Mouse (Mus musculus) heart, embryonic 11.5 days (tissue): ENCODE data around the gene Nelfcd. TPM values are rescaled to one million over a fixed set of nuclear protein-coding genes. Genes with fewer than 3 reads are reported as not detected.
A peak's percentile ranks its signal among the peaks of the same experiment; 100 is the strongest.

Experiments used
- ATAC-seq: fragments of 200-750 bp; cut with Nextera tagmentation; replicated peaks from 2 replicates; pipeline ENCODE4 v1.8.0; 2017; ENCODE audit warnings: moderate library complexity; ENCODE audit not compliant: insufficient number of reproducible peaks, low FRiP score, low TSS enrichment
- H3K27ac ChIP-seq: fragments of 300-500 bp; sonication (generic); 2 replicates; pipeline ENCODE4 v1.5.1; 2014; ENCODE audit warnings: mild to moderate bottlenecking, low read depth, low read length
- H3K27me3 ChIP-seq: fragments of 300-500 bp; sonication (generic); 2 replicates; pipeline ENCODE4 v1.6.1; 2014; ENCODE audit warnings: mild to moderate bottlenecking, low read length, mixed read lengths; ENCODE audit not compliant: control insufficient read depth, insufficient read depth
- H3K36me3 ChIP-seq: fragments of 300-500 bp; sonication (generic); 2 replicates; pipeline ENCODE4 v1.6.1; 2014; ENCODE audit warnings: mild to moderate bottlenecking, low read length, moderate library complexity, mixed read lengths; ENCODE audit not compliant: control insufficient read depth, insufficient read depth
- H3K4me1 ChIP-seq: fragments of 300-500 bp; sonication (generic); 2 replicates; pipeline ENCODE4 v1.6.1; 2014; ENCODE audit warnings: low read length; ENCODE audit not compliant: control insufficient read depth, insufficient read depth
- H3K4me2 ChIP-seq: fragments of 300-500 bp; sonication (generic); 2 replicates; pipeline ENCODE4 v1.6.1; 2014; ENCODE audit warnings: mild to moderate bottlenecking, moderate library complexity
- H3K4me3 ChIP-seq: fragments of 300-500 bp; sonication (generic); 2 replicates; pipeline ENCODE4 v1.5.1; 2014; ENCODE audit warnings: low read depth, low read length
- H3K9ac ChIP-seq: fragments of 300-500 bp; sonication (generic); 2 replicates; pipeline ENCODE4 v1.6.1; 2014; ENCODE audit warnings: mild to moderate bottlenecking, low read depth, low read length, moderate library complexity
- H3K9me3 ChIP-seq: fragments of 300-500 bp; sonication (generic); replicated peaks from 2 replicates; pipeline ENCODE4 v1.6.1; 2016; ENCODE audit warnings: low read length; ENCODE audit not compliant: control insufficient read depth
- WGBS: fragments of 180-500 bp; shearing (Covaris S2); extraction: QIAGEN DNeasy Blood & Tissue Kit; methylation state at CpG from one replicate; pipeline ENCODE4 v1.1.7; 2014; ENCODE audit not compliant: insufficient replicate concordance; 5-methylcytosine and 5-hydroxymethylcytosine counted together
- polyA plus RNA-seq: library from polyadenylated mRNA; unstranded; fragments of >200 nt; fragmentation: Nextera tagmentation; extraction: Ambion mirVana; gene quantifications from 2 replicates; pipeline ENCODE4 v1.2.1, GENCODE M21; 2014

The Nelfcd gene
- polyA plus RNA-seq, 1 experiment from 2014 or later = 99.5 TPM

DNA sequence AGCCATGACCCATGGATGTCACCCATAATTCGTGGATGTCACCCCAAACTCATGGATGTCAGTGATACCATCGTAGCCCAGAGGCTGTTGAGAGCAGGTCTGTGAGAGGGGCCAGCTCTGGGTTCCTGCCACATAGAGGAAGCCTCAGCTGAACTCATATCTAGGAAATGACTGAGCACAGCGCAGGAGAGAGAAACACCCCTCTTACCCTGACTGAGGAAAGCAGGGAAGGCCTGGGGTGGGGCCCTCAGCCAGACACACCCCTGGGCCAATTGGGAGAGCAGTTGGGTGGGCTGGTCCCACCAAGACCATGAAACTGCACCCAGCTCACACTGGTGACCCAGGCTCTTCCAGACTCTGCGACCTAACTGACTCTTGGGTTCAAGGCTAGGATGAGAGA is 34.7 kb downstream of the Nelfcd start, which contains the start of gene Tubb1:
Tubb1 (plus strand) TSS at position 343 of the 400 bp plus-strand sequence.
- 53% methylated on average over 4 of the region's 4 CpGs for WGBS
- H3K4me1 ChIP-seq = no peaks in the 10 kb centered on the region
- H3K4me2 ChIP-seq = no peak within 1 kb of the TSS
- no peaks in the 10 kb centered on the region for H3K36me3 ChIP-seq
- H3K27me3 ChIP-seq = no peaks in the 10 kb centered on the region; the same call in 1 of the 2 replicates
- no peak within 1 kb of the TSS for H3K9ac ChIP-seq
- H3K4me3 ChIP-seq = no peak within 1 kb of the TSS
- no peak within 1 kb of the TSS for H3K27ac ChIP-seq
- H3K9me3 ChIP-seq = no peaks in the 10 kb centered on the region
- ATAC-seq = peak; percentile 55; the same call in 1 of the 2 replicates

DNA sequence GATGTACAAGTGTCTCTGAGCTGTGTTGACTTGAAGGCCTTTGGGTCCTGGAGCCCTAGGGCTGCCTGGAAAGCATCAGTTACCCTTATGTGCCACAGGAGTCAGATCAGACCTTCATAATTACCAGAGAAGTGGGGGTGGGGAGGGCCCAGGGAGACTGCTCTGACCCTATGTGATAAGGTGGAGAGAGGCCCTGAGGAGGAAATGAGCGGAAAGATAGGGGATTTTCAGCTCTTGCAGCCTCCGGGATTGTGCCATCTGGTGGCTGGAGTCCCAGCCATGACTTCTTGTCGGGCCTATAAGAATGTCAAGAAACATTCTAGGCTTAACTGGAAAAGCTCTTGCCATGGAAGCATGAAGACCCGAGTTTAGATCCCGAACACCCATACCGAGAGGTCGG is 38.1 kb downstream of the Nelfcd start:
- peak; percentile 77 for ATAC-seq
- peak overlapping the region; percentile 27; the same call in 1 of the 2 replicates for H3K4me2 ChIP-seq
- WGBS = 55% methylated on average over 7 of the region's 7 CpGs

DNA sequence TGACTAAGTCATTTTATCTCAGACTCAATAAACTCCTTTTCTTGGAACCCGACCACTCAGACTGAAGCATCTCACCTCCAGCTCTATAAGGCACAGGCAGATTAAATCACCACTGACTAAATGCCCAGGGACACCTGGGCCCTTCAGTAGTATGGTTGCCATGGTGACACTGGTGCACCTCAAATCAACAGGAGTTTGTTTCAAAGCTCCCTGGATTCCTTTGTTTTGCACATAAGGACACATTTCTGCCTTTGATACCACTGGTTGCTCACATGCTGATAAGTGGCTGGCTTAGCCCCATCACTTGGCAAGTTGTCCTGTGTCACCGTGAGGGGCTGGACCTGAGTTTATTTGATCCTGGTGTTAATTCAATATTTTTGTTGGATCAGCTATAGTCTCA is 43.8 kb downstream of the Nelfcd start:
- Histone ChIP-seq H3K4me2 (no peak overlapping the region), H3K4me3 (no peak overlapping the region), H3K9me3 (no peaks in the 10 kb centered on the region), H3K27me3 (no peaks in the 10 kb centered on the region), H3K36me3 (peaks cover 16% of the 10 kb centered on the region), H3K4me1 (peaks cover 5% of the 10 kb centered on the region), H3K27ac (no peak overlapping the region), H3K9ac (no peak overlapping the region)
- WGBS = 65% methylated on average over 2 of the region's 2 CpGs
- no peak for ATAC-seq

More for the DNA sequence above, 38.1 kb downstream of the Nelfcd start:
- Histone ChIP-seq H3K27ac (peak overlapping the region; percentile 30; the same call in 1 of the 2 replicates), H3K4me3 (no peak overlapping the region), H3K4me1 (no peaks in the 10 kb centered on the region), H3K27me3 (no peaks in the 10 kb centered on the region), H3K36me3 (no peaks in the 10 kb centered on the region), H3K9me3 (no peaks in the 10 kb centered on the region), H3K9ac (peak overlapping the region; percentile 24; the same call in 1 of the 2 replicates)

DNA sequence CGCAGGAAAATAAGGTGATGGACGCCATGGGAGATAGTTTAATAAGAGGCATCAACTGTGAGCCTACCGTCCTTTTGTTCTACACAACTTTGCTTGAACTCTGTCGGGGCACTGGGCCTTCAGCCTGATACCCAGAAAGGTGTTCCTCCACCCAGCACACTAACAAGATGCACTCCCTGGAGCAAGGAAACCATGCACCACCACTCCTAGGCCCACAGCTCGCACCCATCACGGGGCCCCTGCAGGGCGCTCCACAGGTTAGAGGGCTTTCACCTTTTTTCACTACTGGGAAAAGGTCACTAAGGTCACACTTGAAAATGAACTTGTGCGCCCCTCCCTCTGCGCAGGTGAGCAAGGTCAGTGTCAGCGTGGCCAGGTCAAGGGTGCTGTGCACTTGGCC is 47.8 kb downstream of the Nelfcd start:
- ATAC-seq = peak; percentile 23
- peak overlapping the region; percentile 77 for H3K4me3 ChIP-seq
- peaks cover 5% of the 10 kb centered on the region for H3K4me1 ChIP-seq
- WGBS = 34% methylated on average over 10 of the region's 10 CpGs
- no peaks in the 10 kb centered on the region for H3K9me3 ChIP-seq
- H3K27ac ChIP-seq = peak overlapping the region; percentile 78
- no peaks in the 10 kb centered on the region for H3K27me3 ChIP-seq
- peak overlapping the region; percentile 88 for H3K9ac ChIP-seq
- H3K36me3 ChIP-seq = peaks cover 21% of the 10 kb centered on the region
- peak overlapping the region; percentile 99 for H3K4me2 ChIP-seq

DNA sequence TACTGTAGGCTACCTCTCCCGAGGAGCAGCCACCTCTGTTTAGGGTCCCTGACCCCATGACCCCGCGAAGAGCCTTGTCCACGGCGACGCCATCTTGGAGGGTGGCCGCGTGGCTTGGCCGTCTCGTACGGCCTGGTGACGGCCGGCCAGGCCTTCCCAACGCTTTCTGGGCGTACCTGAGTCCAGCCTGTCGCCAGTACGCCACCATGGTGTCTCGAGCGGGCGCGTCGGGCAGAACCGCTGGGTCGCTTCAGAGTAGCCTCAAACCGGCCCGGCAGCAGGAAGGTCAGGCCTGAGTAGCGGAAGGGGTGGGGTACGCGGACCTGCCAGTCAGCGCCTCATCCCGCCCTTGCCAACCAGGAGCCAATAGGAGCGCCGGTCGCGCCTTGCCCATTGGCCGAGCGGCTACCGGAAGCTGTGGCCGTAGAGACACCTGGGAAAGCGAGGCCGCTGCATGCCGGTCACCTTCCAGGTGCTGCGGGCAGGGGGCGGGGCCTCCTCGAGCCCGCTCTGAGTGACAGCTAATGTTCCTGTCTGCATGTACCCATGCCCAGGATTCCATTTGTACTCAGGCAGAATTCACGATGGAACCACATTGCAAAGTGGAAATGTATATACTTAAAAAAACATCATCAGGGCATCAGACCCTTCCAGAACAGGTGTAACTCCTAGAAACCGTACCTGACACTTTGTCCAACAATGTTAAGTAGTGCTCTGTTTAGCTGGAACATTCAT is 48.4 kb downstream of the Nelfcd start, which contains the start of gene Atp5e:
Atp5e (minus strand) TSS at position 317 of the 735 bp plus-strand sequence.
- 2% methylated on average over 48 of the region's 48 CpGs for WGBS
- Histone ChIP-seq H3K4me3 (peak within 1 kb of the TSS; percentile 77), H3K36me3 (peaks cover 21% of the 10 kb centered on the region), H3K9me3 (no peaks in the 10 kb centered on the region), H3K27ac (peak within 1 kb of the TSS; percentile 78), H3K27me3 (no peaks in the 10 kb centered on the region), H3K9ac (peak within 1 kb of the TSS; percentile 88), H3K4me1 (peaks cover 5% of the 10 kb centered on the region), H3K4me2 (peak within 1 kb of the TSS; percentile 99)
- peak; percentile 100 for ATAC-seq

DNA sequence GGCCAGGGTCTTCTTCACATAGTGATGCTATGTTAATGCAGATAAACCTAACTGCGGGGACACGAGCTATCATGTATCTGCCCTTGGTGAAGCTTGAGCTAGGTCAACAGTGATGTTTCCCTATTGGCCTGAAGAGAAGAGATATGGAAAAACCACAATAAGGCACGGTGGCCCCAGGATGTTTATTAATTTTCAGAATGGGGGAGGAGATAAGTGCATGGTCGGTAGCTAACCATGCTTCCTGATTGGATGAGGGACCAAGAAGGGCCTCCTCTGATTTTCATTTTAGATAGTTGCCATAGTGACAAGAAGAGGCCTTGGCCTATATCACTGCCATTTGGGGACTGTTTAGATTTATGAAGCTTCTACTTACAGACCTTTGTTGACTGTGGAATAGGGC is 54.7 kb downstream of the Nelfcd start:
- no peak overlapping the region for H3K4me2 ChIP-seq
- no peak overlapping the region for H3K4me3 ChIP-seq
- H3K4me1 ChIP-seq = peaks cover 19% of the 10 kb centered on the region
- no peak overlapping the region for H3K9ac ChIP-seq
- no peak for ATAC-seq
- peaks cover 5% of the 10 kb centered on the region; the same call in 1 of the 2 replicates for H3K36me3 ChIP-seq
- 77% methylated on average over 4 of the region's 4 CpGs for WGBS
- no peaks in the 10 kb centered on the region for H3K9me3 ChIP-seq
- H3K27me3 ChIP-seq = no peaks in the 10 kb centered on the region
- H3K27ac ChIP-seq = no peak overlapping the region

DNA sequence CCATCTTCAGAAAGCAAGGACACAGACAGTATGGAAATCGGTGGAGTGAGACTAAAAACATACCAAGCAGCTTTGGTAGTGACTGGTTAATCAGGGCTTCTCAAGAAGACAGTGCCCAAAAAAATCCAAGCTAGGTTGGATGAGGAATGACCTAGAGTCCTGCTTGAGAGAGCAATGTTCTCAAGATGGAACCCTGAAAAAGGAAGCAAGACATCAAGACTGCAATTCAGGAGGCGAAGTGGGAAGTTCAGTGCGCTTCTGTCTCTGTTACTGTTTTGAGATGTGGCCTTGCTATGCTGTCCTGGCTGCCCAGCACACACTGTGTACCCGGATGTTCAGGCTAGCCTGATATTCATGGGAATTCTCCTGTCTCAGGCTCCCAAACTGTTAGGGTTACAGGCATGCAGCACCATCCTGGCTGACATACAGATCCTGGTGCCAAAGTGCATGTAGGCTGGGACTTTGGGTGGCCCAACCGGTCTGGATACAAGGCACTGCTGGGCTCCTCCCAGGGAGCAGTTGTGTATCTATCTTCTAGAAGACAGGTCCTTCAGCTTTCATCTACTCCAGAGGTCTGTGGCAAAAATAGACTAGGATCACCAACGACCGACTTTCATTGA is 55.3 kb downstream of the Nelfcd start:
- peaks cover 19% of the 10 kb centered on the region for H3K4me1 ChIP-seq
- ATAC-seq = no peak
- H3K27ac ChIP-seq = no peak overlapping the region
- no peak overlapping the region for H3K9ac ChIP-seq
- H3K4me2 ChIP-seq = no peak overlapping the region
- peaks cover 5% of the 10 kb centered on the region; the same call in 1 of the 2 replicates for H3K36me3 ChIP-seq
- no peaks in the 10 kb centered on the region for H3K27me3 ChIP-seq
- WGBS = 81% methylated on average over 7 of the region's 7 CpGs
- no peaks in the 10 kb centered on the region for H3K9me3 ChIP-seq
- H3K4me3 ChIP-seq = no peak overlapping the region

DNA sequence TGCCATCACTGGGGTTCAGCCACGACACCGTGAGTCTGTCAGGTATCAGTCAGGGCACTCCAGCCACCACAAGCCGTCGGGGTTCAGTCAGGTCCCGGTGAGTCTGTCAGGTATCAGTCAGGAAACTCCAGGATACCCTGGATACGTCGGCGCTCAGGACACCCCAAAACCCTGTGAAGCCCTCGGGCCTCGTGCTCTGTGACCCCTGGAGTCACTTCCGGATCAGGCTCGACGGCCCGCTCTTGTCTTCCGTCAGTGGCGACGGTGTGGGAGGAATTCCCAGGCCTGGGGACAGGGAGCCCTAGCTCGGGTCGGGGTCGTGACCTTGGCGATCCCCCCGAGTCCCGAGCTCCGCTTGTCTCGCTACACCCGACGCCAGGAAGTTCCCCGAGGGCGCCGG is 56.8 kb downstream of the Nelfcd start:
- WGBS = 6% methylated on average over 30 of the region's 30 CpGs
- Histone ChIP-seq H3K9ac (peak overlapping the region; percentile 84), H3K27ac (peak overlapping the region; percentile 76), H3K27me3 (no peaks in the 10 kb centered on the region), H3K4me2 (peak overlapping the region; percentile 88), H3K4me3 (peak overlapping the region; percentile 67), H3K36me3 (no peaks in the 10 kb centered on the region), H3K9me3 (no peaks in the 10 kb centered on the region), H3K4me1 (peaks cover 19% of the 10 kb centered on the region)
- ATAC-seq = peak; percentile 32
